In genomic region chr1:181368789-181369570, GRCm38 (mm10) we compare ENCODE assay signal across 18 mouse cellular contexts. TPM values are rescaled to one million over a fixed set of nuclear protein-coding genes. Genes with fewer than 3 reads are reported as not detected.
DNase-seq lines count a peak whose midpoint lies in the region; ATAC-seq and TF ChIP-seq lines count a peak whose summit lies in the region.
"Had no signal": no experiment of that assay in that cellular context is flagged by ENCODE, and none has a peak within 500 bp of the region (broad histone marks: within the 10 kb centered on the region; RNA-seq: fewer than 3 reads in every experiment).

No protein-coding gene starts in this region.

- ATAC-seq in lung, embryonic 15.5 days (ENCODE audit: borderline replicate concordance, extremely low read depth, low FRiP score, low TSS enrichment), result no peak
- ATAC-seq: CD4-positive, CD25-positive, alpha-beta regulatory T cell, adult 4 months had no signal

- H3K27ac ChIP-seq in lung, embryonic 15.5 days, result peak overlapping the region; percentile 25; the same call in 1 of the 2 replicates
- H3K27ac ChIP-seq: heart, embryonic 13.5 days; limb, embryonic 13.5 days had no signal

- WGBS in lung, embryonic 15.5 days, result 11% methylated on average over 3 of the region's 3 CpGs

- peaks cover 21% of the 10 kb centered on the region for H3K4me1 ChIP-seq in lung, embryonic 15.5 days

- H3K4me3 ChIP-seq in lung, embryonic 15.5 days, result no peak overlapping the region
- H3K4me3 ChIP-seq: heart, embryonic 13.5 days; limb, embryonic 13.5 days; myocyte had no signal

- no peak overlapping the region for H3K4me2 ChIP-seq in lung, embryonic 15.5 days
- H3K4me2 ChIP-seq: heart, embryonic 13.5 days; limb, embryonic 13.5 days had no signal

- intact Hi-C loops in left cerebral cortex, postnatal 36 days (cut with DNase I), result loop anchor here (10.0 kb wide), 1 partner anchor 256 kb away; no protein-coding TSS in a partner anchor

- TF ChIP-seq POLR2A in brain, embryonic 14.5 days (IDR thresholded peaks at IDR 0.05; ENCODE audit: borderline replicate concordance, extremely low read depth, insufficient read depth, insufficient read length, poor library complexity, severe bottlenecking), result no peak

- no peaks in the 10 kb centered on the region for H3K27me3 ChIP-seq in lung, embryonic 15.5 days

- no peak overlapping the region for H3K9ac ChIP-seq in lung, embryonic 15.5 days
- H3K9ac ChIP-seq: heart, embryonic 13.5 days; limb, embryonic 13.5 days had no signal

- DNase-seq in lung, postnatal 10 days, result no peak
- DNase-seq in brain, embryonic 14.5 days (ENCODE audit: low read depth), result peak; percentile 62
- peak; percentile 79 to 82 for DNase-seq in frontal cortex, adult 2 months (ENCODE audit: extremely low spot score in 1 of 2, low spot score in 1 of 2)
- peak; percentile 65 to 75 for DNase-seq in left cerebral cortex, postnatal 36 days (ENCODE audit: low spot score in 2 of 2)
- no peak for DNase-seq in thymus, postnatal 4 days
- DNase-seq in cerebellum, postnatal 25 days, result no peak
- no peak for DNase-seq in kidney, postnatal 4 days
- DNase-seq: cerebellum, adult 9-10 months; gastrocnemius, postnatal 36 days; kidney, postnatal 14 days had no signal

- no peak for TF ChIP-seq CTCF in brain, embryonic 14.5 days (IDR thresholded peaks at IDR 0.05; ENCODE audit: borderline replicate concordance, extremely low read depth, insufficient read depth, insufficient read length)

- H3K9me3 ChIP-seq in lung, embryonic 15.5 days, result no peaks in the 10 kb centered on the region
- H3K9me3 ChIP-seq: heart, embryonic 13.5 days; limb, embryonic 13.5 days had no signal

- H3K36me3 ChIP-seq in lung, embryonic 15.5 days, result no peaks in the 10 kb centered on the region
- H3K36me3 ChIP-seq: heart, embryonic 13.5 days; limb, embryonic 13.5 days had no signal

RNA-seq across cellular contexts. Expression of gene Cnih3, which starts 16.6 kb away (rescaled TPM):
- polyA plus RNA-seq in lung, embryonic 15.5 days (2015; fragmentation: Nextera tagmentation; extraction: Ambion mirVana), result 0.18 and 0.27 TPM in 2 replicates
- 6.7 and 10.5 TPM in 2 replicates for polyA plus RNA-seq in brain, embryonic 14.5 days (2012; rRNA removed)
- 45.6 and 61.1 TPM in 2 replicates for polyA plus RNA-seq in frontal cortex, adult 2 months (2012; rRNA removed)
- 10 to 100 TPM; 78.5 to 81.5 TPM for total RNA-seq in left cerebral cortex, postnatal 36 days (2021)
- total RNA-seq: gastrocnemius, postnatal 36 days; hematopoietic stem cell, adult 5-6 weeks; megakaryocyte progenitor cell, adult 5-6 weeks had no signal
- polyA plus RNA-seq: CD4-positive, CD25-positive, alpha-beta regulatory T cell, adult 4 months; liver, embryonic 16.5 days had no signal

Comparison
In these comparisons a context has a peak if more than half of its experiments do, and no peak if none do; other contexts are left out.
1. DNase-seq: peak in brain, embryonic 14.5 days (single experiment), frontal cortex, adult 2 months (2 of 2) and left cerebral cortex, postnatal 36 days (2 of 2); none in lung, postnatal 10 days (single experiment), thymus, postnatal 4 days (single experiment), cerebellum, postnatal 25 days (0 of 2) and kidney, postnatal 4 days (0 of 2).